Mouse (Mus musculus) limb, embryonic 11.5 days (tissue): ENCODE data around the gene Cap2. TPM values are rescaled to one million over a fixed set of nuclear protein-coding genes. Genes with fewer than 3 reads are reported as not detected.
A peak's percentile ranks its signal among the peaks of the same experiment; 100 is the strongest.

Experiments
- ATAC-seq: fragments of 200-750 bp; cut with Nextera tagmentation; 2 replicates; pipeline ENCODE4 v1.8.0; 2017; ENCODE audit warnings: low read depth; ENCODE audit not compliant: insufficient number of reproducible peaks, low FRiP score, low TSS enrichment
- DNase-seq: peaks from one replicate; pipeline ENCODE4 v3.0.0-alpha.2; 2015; ENCODE audit warnings: low spot score
- H3K27ac ChIP-seq: fragments of 300-500 bp; sonication (generic); replicated peaks from 2 replicates; pipeline ENCODE4 v1.5.1; 2014; ENCODE audit warnings: low read depth, mild to moderate bottlenecking, low read length
- H3K27me3 ChIP-seq: fragments of 300-500 bp; sonication (generic); 2 replicates; pipeline ENCODE4 v1.6.1; 2014; ENCODE audit warnings: mild to moderate bottlenecking, low read length, mixed read lengths; ENCODE audit not compliant: control insufficient read depth, insufficient read depth
- H3K36me3 ChIP-seq: fragments of 300-500 bp; sonication (generic); 2 replicates; pipeline ENCODE4 v1.6.1; 2014; ENCODE audit warnings: mild to moderate bottlenecking, low read length, moderate library complexity, mixed read lengths; ENCODE audit not compliant: control insufficient read depth, insufficient read depth
- H3K4me1 ChIP-seq: fragments of 300-500 bp; sonication (generic); 2 replicates; pipeline ENCODE4 v1.6.1; 2014; ENCODE audit warnings: low read length, mixed read lengths; ENCODE audit not compliant: control insufficient read depth, insufficient read depth
- H3K4me2 ChIP-seq: fragments of 300-500 bp; sonication (generic); 2 replicates; pipeline ENCODE4 v1.6.1; 2014; ENCODE audit warnings: low read depth, mild to moderate bottlenecking, moderate library complexity; ENCODE audit not compliant: severe bottlenecking
- H3K4me3 ChIP-seq: fragments of 300-500 bp; sonication (generic); 2 replicates; pipeline ENCODE4 v1.5.1; 2014; ENCODE audit warnings: low read depth, low read length
- H3K9ac ChIP-seq: fragments of 300-500 bp; sonication (generic); 2 replicates; pipeline ENCODE4 v1.6.1; 2014; ENCODE audit warnings: mild to moderate bottlenecking, low read length
- H3K9me3 ChIP-seq: fragments of 300-500 bp; sonication (generic); 2 replicates; pipeline ENCODE4 v1.6.1; 2016; ENCODE audit warnings: low read length; ENCODE audit not compliant: control insufficient read depth
- WGBS: fragments of 180-500 bp; shearing (Covaris S2); extraction: QIAGEN DNeasy Blood & Tissue Kit; methylation state at CpG from one replicate; pipeline ENCODE4 v1.1.7; 2014; 5-methylcytosine and 5-hydroxymethylcytosine counted together
- polyA plus RNA-seq: library from polyadenylated mRNA; unstranded; fragments of >200 nt; fragmentation: Nextera tagmentation; extraction: Ambion mirVana; gene quantifications from 2 replicates; pipeline ENCODE4 v1.2.1, GENCODE M21; 2014

The Cap2 gene
- polyA plus RNA-seq, 1 experiment from 2014 or later = 5.4 TPM

- no peak overlapping the region for H3K4me3 ChIP-seq
- no peak for ATAC-seq
- H3K9me3 ChIP-seq = no peaks in the 10 kb centered on the region
- H3K4me1 ChIP-seq = 0 out of 2 replicates have a peak, but pooled peaks cover 7% of the 10 kb centered on the region
- DNase-seq = peak; percentile 24
- no peaks in the 10 kb centered on the region for H3K36me3 ChIP-seq
- 65% methylated on average over 6 of the region's 6 CpGs for WGBS
- peak overlapping the region; percentile 12; the same call in 1 of the 2 replicates for H3K9ac ChIP-seq
- no peak overlapping the region for H3K4me2 ChIP-seq
- no peak overlapping the region for H3K27ac ChIP-seq
- H3K27me3 ChIP-seq = no peaks in the 10 kb centered on the region
Observed at GRCm38 (mm10) chr13:46634133-46634488, 132.5 kb downstream of the Cap2 start.

- no peaks in the 10 kb centered on the region for H3K27me3 ChIP-seq
- 88% methylated on average over 10 of the region's 10 CpGs for WGBS
Observed at GRCm38 (mm10) chr13:46640608-46641468, 139.2 kb downstream of the Cap2 start.

DNA sequence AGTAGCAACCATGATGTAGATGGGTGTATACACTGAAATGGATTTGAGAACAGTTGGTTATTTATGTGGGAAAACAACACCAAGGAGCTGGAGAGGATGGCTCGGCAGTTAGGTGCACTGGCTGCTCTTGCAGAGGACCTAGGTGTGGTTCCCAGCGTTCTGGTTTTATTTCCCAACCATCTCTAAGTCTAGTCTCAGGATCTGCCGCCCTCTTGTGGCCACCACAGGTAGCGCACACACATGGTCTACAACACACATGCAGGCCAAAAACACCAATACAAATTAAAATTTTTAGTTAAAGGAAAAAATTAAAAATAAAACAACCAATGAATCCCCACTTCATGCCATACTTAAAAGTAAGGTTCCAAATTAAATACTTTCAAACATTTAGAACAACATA lies 140.7 kb downstream of the Cap2 start:
- no peaks in the 10 kb centered on the region for H3K27me3 ChIP-seq
- no peak overlapping the region for H3K9ac ChIP-seq
- no peak overlapping the region for H3K4me2 ChIP-seq
- no peak overlapping the region for H3K4me3 ChIP-seq
- DNase-seq = no peak
- WGBS = 92% methylated on average over 4 of the region's 4 CpGs
- ATAC-seq = no peak
- H3K4me1 ChIP-seq = no peaks in the 10 kb centered on the region
- H3K27ac ChIP-seq = no peak overlapping the region
- H3K36me3 ChIP-seq = no peaks in the 10 kb centered on the region
- H3K9me3 ChIP-seq = no peaks in the 10 kb centered on the region

More at GRCm38 (mm10) chr13:46640608-46641468, 139.2 kb downstream of the Cap2 start:
- Histone ChIP-seq H3K36me3 (no peaks in the 10 kb centered on the region), H3K9ac (no peak overlapping the region), H3K4me2 (no peak overlapping the region), H3K27ac (no peak overlapping the region), H3K9me3 (no peaks in the 10 kb centered on the region), H3K4me3 (no peak overlapping the region), H3K4me1 (no peaks in the 10 kb centered on the region)
- DNase-seq (no peak), ATAC-seq (no peak)

DNA sequence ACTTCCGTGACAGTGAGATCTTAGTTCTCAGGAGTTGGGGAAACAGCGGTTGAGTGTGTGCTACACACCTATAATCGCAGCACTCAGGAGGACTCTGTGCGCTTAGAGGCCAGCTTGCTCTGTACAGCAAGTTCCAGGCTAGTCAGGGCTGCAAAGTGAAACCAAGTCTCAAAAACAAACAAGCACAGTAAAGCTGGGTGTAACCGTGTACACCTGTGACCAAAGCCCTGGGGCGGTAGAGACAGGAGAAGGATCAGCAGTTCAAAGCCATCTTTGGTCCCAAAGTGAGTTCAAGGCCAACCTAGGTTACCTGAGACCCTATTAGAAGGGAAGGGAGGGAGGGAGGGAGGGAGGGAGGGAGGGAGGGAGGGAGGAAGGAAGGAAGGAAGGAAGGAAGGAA lies 142.5 kb downstream of the Cap2 start:
- DNase-seq (no peak), ATAC-seq (no peak)
- Histone ChIP-seq H3K9ac (no peak overlapping the region), H3K4me3 (no peak overlapping the region), H3K36me3 (no peaks in the 10 kb centered on the region), H3K4me1 (no peaks in the 10 kb centered on the region), H3K9me3 (no peaks in the 10 kb centered on the region), H3K4me2 (no peak overlapping the region), H3K27ac (no peak overlapping the region), H3K27me3 (no peaks in the 10 kb centered on the region)
- WGBS = 92% methylated on average over 6 of the region's 6 CpGs

DNA sequence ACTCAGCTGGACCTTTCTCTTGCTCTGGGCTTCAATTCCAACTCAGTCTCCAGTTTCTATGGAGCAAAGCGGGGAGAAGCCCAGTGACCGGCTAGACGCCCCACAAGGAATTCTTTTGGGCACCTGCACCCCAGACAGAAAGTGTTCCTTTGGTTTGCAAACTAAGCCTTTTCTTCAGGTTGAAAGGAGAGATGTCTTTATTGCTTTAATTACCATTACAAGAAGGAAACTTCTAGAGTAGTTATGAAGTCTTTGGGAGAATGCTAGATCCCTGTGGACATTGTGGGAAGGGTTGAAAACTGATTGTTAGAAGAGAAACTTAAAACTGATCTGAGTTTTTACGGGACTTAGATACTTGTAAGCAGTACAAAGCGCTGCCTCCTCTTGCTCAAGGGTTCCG lies 143.8 kb downstream of the Cap2 start:
- H3K9me3 ChIP-seq = no peaks in the 10 kb centered on the region
- H3K9ac ChIP-seq = no peak overlapping the region
- no peaks in the 10 kb centered on the region for H3K36me3 ChIP-seq
- no peak overlapping the region for H3K27ac ChIP-seq
- no peak for ATAC-seq
- H3K4me1 ChIP-seq = no peaks in the 10 kb centered on the region
- no peak overlapping the region for H3K4me2 ChIP-seq
- 81% methylated on average over 6 of the region's 6 CpGs for WGBS
- DNase-seq = no peak
- no peak overlapping the region for H3K4me3 ChIP-seq
- H3K27me3 ChIP-seq = no peaks in the 10 kb centered on the region

- 89% methylated on average over 7 of the region's 7 CpGs for WGBS
- H3K4me1 ChIP-seq = no peaks in the 10 kb centered on the region
- no peak overlapping the region for H3K4me3 ChIP-seq
- H3K36me3 ChIP-seq = no peaks in the 10 kb centered on the region; the same call in 1 of the 2 replicates
- H3K9ac ChIP-seq = no peak overlapping the region
- H3K9me3 ChIP-seq = no peaks in the 10 kb centered on the region
- ATAC-seq (no peak), DNase-seq (no peak)
- no peak overlapping the region for H3K27ac ChIP-seq
- no peaks in the 10 kb centered on the region for H3K27me3 ChIP-seq
- no peak overlapping the region for H3K4me2 ChIP-seq
Observed at GRCm38 (mm10) chr13:46651853-46652252, 150.2 kb downstream of the Cap2 start.

DNA sequence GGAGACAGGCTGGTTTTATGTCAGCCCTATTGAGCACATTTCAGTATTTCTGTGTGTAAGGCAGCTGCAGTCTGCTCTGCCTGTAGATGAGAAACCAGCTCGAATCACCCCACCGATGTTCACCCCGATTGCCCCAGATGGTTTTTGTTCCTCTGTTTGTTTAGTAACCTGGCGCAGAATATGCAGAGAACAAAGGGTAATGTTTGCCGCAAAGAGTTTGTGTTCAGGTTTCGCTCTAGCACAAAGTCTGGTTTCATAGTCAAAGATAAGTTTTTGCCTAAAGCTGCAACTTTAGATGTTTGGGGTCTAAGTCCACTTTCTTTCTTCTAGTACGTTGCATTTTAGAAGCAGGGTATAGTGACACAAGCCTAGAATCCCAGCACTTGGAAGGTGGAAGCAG lies 151.0 kb downstream of the Cap2 start:
- Histone ChIP-seq H3K4me1 (no peaks in the 10 kb centered on the region), H3K27me3 (no peaks in the 10 kb centered on the region), H3K27ac (no peak overlapping the region), H3K9me3 (no peaks in the 10 kb centered on the region), H3K4me2 (no peak overlapping the region), H3K9ac (no peak overlapping the region), H3K36me3 (no peaks in the 10 kb centered on the region; the same call in 1 of the 2 replicates), H3K4me3 (no peak overlapping the region)
- DNase-seq = no peak
- ATAC-seq = no peak
- 94% methylated on average over 7 of the region's 7 CpGs for WGBS

DNA sequence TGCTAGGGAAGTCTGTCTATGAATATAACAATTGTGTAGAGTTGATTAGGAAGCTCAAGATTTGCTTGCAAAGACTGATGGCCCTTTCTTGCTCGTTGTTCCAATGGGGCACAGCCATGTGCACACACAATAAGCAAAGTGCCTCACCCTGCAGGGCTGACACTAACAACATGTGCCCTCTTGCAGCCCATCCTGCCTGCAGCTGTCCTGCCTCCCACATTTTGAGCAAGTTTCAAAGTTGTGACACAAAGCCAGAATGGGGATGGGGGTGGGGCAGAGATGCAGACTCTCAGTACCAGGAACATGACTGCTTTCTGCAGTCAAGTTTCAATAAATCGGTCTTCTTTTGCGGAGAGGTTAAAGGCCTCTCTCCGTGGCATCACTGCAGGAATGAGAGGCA lies 152.0 kb downstream of the Cap2 start:
- H3K4me2 ChIP-seq = no peak overlapping the region
- H3K9ac ChIP-seq = no peak overlapping the region
- 76% methylated on average over 4 of the region's 4 CpGs for WGBS
- H3K9me3 ChIP-seq = no peaks in the 10 kb centered on the region
- H3K27ac ChIP-seq = no peak overlapping the region
- no peak for DNase-seq
- no peaks in the 10 kb centered on the region for H3K4me1 ChIP-seq
- no peaks in the 10 kb centered on the region for H3K27me3 ChIP-seq
- no peak overlapping the region for H3K4me3 ChIP-seq
- H3K36me3 ChIP-seq = no peaks in the 10 kb centered on the region; the same call in 1 of the 2 replicates
- no peak for ATAC-seq
